Mouse (Mus musculus) retina, postnatal 7 days (tissue): ENCODE data around the gene Fryl.

Experiments
- DNase-seq: peaks from one replicate; pipeline ENCODE4 v3.0.0-alpha.2; 2012; ENCODE audit warnings: low read depth, low spot score

The Fryl gene

DNA sequence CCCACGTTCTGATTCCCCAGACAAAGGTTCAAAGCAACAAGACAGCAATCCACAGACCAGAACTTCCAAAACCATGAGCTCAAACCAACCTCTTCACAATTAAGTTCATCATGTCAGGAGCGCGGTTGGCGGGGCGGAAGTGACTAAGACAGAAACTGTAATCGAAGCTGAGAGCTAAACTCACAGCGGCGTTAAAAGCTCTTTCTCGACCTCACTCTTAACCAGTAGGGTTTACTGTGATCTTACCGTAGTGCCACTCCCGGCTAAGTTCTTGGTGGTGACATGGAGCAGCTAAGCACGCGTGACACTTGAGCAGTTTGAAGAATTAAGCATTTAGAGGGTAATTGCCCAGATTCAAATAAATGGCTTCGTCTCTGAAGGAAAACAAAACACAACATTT is 61.7 kb downstream of the Fryl start:
- DNase-seq = no peak

DNA sequence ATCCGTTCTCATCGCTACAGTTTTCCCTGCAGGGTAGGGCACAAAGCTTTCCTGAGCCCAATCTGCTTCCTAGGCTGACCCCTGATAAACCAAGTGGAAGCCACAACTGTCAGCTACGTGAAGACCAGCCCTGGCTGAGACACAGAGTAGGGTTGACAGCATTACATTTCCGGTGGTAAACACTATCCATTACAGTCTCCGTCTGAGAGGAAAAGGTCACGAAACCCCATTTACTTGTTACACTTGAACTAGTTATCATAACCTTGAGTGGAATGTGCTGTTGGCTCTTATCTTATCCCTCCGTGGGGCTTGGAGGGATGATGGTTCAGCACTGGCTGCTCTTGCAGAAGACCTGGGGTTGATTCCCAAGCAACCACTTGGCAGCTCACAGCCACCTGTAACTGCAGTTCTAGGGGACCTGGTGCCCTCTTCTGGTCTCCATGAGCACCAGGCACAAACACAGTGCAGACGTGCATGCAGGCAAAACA is 62.3 kb downstream of the Fryl start:
- no peak for DNase-seq

DNA sequence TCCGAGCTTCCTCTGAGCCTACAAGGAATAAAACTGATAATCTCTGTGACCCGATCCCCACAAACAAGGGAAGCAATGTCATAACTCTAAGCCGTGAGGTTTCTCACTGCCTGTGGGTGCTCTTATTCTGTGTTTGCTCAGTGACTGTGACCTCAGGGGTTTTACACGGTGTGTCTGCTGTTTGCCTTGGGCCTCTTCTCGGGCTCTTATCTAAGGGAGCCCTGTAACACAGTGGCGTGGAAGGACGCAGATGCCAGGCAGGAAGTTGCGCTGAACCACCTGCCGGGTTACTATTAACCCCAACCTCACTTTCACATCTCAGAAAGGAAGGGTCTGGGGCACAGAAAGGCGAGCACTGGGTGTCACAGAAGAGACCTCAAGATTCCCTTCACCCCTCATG is 62.8 kb downstream of the Fryl start:
- DNase-seq = no peak

DNA sequence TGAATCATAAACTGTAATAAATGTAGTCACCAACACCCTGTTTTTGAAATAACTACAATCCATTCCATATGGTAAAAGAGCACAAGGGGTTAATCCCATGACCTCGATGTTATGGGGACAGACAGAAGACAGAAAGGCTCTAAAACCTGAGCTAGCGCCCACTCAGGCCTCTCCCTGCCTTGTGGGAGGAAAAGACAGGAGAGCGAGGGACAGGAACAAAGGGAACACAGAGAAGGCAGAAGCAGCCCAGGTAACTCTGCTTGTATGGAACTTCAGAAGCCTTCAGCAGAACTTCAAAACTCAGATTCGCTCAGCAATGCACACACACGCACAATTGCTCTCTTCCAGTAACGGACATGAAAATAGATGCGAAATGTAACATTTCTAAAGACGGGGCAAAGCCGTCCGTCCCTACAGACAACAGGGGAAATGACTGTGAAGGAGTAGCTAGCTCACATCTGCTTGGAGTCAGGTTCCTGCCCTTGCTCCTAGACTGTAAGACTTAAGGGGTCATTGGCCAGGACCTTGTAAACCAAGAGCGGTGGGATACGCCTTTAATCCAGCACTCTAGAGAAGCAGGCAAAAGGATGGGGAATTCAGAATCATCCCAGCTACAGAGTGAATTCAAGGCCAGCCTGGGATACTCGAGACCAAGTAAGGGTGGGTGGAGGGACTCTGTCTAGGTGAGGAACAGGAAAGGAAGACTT is 63.4 kb downstream of the Fryl start:
- DNase-seq = no peak

DNA sequence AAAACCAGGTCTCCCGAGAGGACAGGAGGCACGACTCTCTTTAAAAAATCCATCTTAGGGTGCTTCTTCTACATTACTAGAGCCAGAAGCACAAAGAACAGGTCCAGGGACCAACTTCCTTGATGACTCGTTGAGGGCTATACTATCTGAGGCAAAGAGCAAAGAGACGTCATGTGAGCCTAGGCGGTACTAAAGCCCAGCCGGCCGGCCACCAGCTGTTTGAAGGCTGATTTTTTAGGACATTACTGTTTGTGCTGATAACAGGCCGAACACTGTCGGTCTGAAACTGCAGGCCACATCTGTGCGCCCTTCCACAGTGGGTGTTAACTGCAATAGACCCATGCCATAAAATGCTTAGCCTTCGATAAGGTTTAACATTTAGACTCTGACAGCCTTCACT is 64.7 kb downstream of the Fryl start:
- no peak for DNase-seq

DNA sequence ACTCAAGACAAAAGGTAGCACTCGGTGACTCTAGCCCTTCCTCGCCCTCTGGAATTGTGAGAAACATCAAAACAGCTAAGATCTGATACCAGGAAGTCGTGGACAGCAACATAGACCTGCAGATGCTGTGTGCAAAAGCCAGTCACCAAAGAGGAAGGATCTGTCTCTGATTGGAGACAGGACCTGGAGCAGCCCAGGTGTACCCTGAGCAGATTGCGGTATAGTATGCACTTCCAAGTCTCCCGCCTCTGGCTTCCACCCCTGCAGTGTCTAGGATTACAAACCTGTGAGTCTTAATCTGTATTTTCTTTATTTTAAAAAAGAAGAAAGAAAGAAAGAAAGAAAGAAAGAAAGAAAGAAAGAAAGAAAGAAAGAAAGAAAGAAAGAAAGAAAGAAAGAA is 66.3 kb downstream of the Fryl start:
- no peak for DNase-seq

DNA sequence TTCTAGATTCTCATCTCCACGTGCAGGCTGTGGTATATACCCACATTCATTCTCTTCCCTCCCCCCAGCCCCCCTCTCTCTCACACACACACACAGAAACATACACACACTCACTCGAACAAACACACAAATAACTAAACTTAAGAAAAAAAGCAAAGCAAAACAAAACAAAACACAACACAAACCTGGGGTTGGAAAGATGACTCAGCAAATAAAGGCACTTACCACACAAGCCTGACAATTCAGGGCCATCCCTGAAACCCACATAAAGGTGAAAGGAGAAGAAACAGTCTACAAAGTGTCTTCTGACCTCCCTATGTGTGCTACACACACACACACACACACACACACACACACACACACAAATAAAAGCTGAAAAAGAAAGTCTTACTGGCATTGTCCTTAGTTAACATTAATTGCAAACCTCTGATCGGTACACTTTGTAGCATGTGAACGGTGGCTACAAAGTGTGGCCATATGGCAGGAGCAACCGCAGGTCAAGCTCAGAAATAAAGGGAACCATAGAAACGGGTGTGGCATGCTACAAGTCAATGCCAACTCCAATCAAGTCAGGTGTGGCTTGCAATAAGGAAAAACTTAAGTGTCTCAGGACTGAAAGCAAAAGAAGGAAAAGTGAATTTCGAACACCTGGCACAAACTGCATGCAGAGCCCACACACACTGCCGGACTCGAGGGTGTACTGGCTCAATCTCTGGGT is 66.8 kb downstream of the Fryl start:
- DNase-seq = no peak

DNA sequence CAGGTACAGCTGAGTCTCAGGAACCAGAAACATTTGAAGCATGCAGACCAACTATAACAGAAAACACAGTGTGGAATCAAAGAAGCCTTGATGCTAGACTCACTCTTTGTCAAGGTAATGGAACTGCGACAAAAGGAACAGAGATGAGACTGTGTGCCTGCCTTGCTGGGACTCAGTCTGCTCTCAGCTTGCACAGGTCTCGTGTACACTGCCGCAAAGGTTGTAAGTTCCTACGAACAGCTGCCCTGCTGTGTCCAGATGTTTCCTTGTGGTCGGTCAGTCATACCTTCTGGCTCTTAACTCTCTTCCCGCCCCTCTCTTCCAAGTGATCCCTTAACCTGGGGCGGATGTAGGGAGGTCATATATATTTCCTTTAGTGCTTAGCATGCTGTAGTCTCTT is 67.8 kb downstream of the Fryl start:
- no peak for DNase-seq

DNA sequence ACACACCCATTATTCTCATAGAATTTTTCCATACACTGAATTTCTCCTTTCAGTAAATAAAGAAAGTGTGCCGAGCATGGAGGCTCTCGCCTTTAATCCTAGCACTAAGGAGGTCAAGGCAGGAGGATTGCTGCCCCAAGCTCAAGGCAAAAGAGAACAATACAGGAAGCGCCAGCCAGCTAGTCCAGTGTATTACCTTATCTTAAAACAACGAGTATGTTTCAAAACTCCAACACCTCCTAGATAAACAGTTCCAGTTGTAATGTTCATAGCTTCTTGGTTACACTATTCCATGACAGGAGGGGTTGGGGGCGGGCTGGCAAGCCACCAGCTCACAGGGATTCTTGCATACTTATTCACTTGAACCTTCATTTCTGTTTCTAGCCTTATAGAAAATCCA is 68.3 kb downstream of the Fryl start:
- no peak for DNase-seq

DNA sequence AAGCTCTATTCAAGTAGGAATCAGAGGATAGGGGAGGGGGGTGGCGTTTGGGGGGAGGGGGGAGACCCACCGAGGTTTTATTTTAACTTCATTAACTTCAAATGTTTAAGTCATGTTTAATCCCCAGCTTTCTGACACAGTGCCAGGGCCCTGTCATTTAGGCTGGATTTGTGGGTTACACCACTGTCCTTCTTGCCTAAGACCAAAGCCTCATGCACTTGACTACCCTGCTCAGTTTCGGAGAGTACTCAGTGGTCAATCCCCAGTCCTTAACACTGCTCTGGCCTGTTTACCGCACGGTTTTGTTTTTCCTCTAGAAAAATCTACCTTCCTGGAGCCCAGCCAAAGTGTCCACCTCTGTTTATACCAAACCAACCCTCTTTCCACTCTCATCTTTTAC is 69.5 kb downstream of the Fryl start:
- no peak for DNase-seq

DNA sequence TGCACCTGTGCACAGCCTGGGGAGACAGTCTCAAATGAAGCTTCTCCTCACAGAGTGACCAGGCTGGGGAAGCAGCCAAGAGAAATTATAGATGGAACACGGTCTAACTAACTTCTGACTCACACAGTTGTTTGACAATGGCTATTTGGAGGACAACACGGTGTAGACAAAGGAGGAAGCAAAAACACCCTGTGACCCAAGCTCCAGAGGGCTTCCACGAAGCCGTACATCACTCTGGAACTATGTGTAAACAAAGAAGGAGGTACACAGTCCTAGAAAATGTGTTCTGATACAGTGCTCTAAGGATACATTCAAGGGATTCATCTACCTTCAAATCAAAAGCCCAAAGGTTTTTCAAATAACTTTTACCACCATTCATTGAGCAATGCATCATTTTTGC is 71.0 kb downstream of the Fryl start:
- no peak for DNase-seq

DNA sequence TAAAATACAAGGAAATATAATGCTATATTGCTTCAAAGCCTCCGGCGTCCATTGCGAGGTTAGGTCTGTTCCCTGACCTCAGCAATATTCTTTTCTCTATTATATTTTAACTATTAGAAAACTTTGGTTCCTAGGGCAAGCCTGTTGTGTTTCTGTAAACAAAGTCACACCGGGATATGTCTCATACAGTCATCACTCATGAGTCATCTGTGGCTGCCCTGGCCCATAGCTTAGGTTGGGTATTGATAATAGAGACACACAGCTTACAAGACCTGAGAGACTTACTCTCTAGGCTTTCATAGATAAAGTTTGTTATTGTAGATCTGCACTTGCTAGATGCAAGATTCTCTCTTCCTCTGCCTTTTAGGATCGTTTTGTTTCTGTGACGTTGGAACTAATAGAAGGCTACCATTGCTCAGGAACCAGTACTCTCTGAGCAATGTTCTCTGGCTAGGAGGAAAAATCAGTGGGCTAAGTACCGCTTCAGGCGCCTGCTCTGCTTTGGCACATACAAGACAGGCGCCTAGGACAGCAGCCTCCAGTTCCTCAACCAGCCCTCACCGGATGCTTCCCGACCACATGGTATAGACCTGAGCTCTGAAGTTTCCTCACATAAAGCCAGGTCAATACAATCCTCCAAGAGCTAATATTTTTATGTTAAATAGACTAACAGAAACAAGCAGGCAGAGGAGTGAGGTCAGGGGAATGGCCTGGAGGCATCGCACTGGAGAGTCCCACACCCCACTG is 73.5 kb downstream of the Fryl start:
- no peak for DNase-seq

DNA sequence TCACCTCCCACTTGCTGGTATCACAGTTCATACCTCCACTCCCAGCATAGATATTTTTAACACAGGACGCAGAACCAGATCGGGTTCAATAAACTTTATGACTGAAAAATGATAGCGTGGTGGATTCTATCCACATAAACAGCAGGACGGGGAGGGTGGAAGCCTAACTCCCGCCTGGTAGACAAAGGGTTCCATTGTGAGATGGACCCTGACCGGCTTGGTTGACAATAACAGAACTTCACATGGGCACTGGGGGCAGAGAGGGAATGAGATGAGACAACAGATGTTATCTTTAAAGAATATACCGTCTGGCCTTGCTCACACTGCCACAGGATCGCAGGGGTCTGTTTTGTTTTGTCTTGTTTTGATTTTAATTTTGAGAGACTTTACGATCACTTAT is 74.2 kb downstream of the Fryl start:
- no peak for DNase-seq

DNA sequence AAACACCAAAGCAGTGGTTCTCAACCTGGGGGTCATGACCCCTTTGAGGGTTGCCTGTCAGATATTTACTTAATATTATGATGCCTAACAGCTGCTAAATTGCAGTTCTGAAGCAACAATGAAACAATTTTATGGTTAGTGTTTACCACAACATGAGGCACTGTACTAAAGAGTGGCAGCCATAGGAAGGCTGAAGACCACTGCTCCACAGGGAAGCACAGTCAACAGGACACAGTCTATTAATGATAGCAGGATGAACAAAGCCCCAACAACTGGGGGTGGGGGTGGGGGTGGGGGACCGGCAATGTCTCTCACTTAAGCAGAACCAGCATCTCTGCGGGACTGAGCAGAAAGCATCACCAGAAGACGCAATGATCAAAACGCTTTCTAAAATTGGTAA is 80.1 kb downstream of the Fryl start:
- no peak for DNase-seq

DNA sequence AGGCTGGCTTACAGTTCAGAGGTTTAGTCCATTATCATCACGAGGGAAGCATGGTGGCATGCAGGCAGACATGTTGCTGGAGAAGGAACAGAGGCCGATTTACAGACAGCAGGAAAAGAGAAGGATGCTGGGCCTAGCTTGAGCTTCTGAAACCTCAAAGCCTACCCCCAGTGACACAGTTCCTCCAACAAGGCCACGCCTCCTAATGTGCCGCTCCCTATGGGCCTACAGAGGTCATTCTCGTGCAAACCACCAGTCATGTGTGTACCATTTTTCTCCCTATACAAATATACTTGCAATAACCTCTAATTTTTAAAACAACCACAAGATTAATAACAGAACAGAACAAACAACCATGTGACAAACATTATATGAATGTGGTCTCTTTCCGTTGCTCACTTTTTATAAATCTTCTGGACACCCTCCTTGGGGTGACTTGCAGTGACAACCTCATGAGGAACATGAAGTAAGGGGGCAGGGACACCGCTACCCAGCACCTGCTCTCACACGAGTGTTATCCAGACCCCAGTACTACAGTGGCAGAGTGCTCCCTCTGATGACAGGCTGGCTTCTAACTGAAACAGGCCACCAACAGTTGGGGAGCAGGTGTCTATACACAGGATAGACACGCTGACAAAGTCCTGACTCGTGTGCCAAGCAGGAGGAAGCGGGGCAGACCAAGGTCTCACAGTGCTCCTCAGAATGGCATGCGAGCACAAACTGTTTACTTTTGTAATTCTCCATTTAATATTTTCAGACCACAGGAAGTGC is 80.9 kb downstream of the Fryl start:
- no peak for DNase-seq

DNA sequence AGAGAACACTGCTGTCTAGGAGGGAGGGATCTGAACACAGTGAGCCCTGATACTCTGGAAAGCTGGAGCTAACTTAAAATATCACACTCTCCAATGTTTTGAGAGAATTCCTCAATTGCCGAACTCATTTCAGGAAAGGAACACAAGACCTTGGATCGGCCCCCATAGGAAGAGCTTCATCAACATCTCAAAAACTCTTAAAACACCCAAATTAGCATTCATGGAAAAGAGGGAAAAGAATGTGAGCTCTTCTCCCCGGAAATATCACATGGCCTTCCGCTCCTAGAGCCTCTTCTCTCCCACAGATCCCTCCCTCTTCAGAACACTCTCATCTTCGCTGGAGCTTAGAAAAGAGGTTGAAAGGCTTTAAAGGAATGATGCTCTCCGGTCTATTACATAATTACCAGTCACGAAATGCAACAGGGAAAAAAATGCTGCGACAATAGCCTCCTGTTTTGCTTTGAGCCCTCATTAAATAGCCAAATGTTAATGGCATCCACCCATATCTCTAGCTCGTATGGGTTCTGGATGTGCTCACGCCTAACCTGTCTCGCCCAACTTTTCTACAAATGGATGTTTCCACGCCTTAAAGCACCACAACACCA is 84.4 kb downstream of the Fryl start:
- no peak for DNase-seq

DNA sequence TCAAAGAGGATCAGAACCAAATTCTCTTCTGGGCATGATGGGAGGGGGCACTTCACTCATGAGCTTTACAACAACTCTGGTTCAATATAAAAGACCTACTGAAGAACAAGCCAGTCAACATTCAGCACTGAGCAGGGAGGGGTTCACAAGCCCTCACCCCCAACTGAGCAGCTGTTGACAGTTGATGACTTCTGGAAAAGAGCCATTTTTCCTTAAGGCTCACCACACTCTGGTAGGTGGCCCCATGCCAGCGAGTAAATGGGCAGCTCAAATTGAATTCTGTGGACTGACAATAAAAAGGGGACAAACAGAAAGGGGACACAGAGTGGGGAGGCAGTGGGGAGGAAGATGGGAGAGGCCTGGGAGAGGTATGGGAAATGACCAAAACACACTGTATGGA is 85.2 kb downstream of the Fryl start:
- DNase-seq = no peak

DNA sequence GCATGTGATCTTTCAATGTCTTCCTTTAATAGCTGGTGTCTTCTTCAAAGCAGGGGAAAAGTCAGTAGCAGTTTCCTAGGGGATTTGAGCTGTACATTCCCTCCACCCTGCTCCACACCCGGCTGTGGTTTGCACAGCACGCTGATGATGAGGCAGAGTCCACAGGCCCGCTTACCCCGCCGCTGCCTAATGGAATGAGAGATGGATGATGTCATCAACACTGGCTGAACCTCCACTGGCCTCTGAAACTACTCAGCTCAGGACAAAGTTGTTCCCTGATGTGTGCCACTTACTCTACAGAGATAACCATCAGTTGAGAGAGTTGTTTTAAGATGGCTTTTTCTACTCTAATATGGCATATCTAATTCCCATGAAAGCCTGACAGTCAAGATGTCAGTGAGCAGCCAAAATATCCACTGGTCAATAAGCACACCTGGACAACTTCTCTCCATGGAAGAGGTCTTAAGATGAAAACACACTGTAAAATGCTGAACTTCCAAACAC is 87.6 kb downstream of the Fryl start:
- no peak for DNase-seq

DNA sequence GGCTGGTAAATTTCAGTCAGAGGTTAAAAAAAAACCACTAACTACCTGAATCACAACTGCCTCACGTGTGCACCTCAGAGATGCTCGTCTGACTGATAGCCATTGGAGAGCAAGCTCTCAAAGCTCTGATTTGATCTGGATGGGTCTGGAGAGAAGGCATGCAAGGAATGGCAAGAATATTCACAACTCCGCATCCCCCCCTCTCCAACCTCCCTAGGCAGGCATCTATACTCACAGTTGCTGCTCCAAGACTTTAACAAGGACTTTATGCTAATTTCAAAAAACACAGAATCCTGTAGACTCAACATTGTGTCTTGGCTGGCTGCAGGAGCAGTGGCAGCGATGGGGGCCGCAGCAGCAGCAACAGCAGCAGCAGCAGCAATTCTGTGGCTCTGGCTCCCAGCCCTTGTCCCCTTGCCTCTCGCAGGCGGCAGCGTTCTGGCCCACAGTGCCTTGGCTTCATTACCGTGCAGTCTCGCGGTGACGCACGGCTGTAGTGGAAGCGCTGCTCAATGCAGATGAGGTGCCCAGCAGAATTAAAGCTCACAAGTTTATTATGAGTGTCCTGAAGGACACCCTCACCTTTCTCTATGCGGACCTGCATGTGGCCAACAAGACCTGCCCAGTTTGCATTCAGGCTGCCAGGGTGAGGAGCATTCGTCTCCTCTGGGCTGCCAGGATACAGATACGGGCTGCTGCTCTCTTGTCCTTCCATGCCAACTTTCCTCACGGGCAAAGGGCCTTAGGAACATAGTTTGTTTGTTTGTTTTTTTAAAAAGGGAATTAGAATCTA is 88.2 kb downstream of the Fryl start:
- DNase-seq = no peak

DNA sequence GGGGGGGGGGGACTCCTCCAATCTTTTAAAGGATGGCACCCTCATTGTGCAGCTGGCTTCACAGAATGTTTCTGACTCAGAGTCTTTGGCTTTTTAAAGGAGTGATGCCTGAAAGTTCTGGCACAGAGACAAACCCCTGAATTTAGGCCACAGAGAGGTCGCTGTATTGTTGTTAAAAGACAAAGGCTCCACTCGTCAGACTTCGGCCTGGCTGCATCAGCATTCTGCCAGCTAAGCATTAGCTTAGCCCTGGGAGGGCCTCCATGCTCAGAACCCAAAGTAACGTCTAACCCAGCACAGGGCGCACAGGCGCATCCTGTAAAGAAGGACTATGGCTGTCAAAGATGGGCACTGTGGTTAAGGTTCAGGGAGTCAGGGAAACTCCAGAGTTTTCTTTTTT is 92.4 kb downstream of the Fryl start:
- no peak for DNase-seq

DNA sequence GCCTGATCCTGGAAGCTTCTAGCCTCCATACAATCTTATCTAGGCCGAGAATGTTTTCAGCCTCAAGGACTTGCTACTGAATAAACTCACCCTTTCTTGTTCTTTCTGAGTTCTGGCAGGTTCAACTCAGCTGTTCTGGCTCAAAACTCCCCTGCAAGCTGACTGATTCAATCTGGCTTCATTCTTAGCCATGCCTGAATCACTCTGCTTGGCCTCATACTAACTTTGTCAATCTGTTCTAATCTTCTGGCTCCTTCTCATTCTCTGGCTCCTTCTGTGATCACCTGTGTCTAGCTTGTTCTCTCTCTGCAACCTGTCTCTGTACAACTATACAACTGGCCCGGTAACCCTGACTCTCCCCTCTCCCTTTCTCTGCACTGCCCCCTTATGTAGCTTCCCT is 93.9 kb downstream of the Fryl start:
- DNase-seq = no peak
